Mouse (Mus musculus): ENCODE measurements at regions not wholly inside any gene's neighbourhood (a gene's known extent, or its start where the extent isn't known, plus 50 kb on each side); places are given as distances from the start of the nearest gene placed in this dataset.
A peak's percentile ranks its signal among the peaks of the same experiment; 100 is the strongest.

- no peak overlapping the region for H3K27ac ChIP-seq
- 20% methylated on average over 4 of the region's 4 CpGs for WGBS
- no peak for ATAC-seq (replicated peaks; ENCODE audit: low FRiP score)
- no peaks in the 10 kb centered on the region for H3K9me3 ChIP-seq (replicated peaks)
- no peak overlapping the region for H3K4me3 ChIP-seq (replicated peaks)
- no peaks in the 10 kb centered on the region for H3K4me1 ChIP-seq
- no peak overlapping the region for H3K9ac ChIP-seq
- H3K4me2 ChIP-seq: no peak overlapping the region
- no peaks in the 10 kb centered on the region for H3K36me3 ChIP-seq
- H3K27me3 ChIP-seq: no peaks in the 10 kb centered on the region
These were observed 391.2 kb upstream of the Tyrp1 start for GRCm38 (mm10) chr4:80442711-80443110.

- no peak overlapping the region for H3K27ac ChIP-seq
- no peaks in the 10 kb centered on the region for H3K4me1 ChIP-seq
- no peaks in the 10 kb centered on the region for H3K9me3 ChIP-seq (replicated peaks)
- WGBS: 84% methylated on average over 1 of the region's 1 CpGs
- no peak for ATAC-seq (replicated peaks; ENCODE audit: low FRiP score)
- H3K4me3 ChIP-seq (replicated peaks): no peak overlapping the region
- no peak overlapping the region for H3K9ac ChIP-seq
- no peak overlapping the region for H3K4me2 ChIP-seq
- no peaks in the 10 kb centered on the region for H3K27me3 ChIP-seq
- H3K36me3 ChIP-seq: no peaks in the 10 kb centered on the region
These were observed 370.3 kb upstream of the Tyrp1 start for GRCm38 (mm10) chr4:80463615-80464014.

- H3K9me3 ChIP-seq (replicated peaks): no peaks in the 10 kb centered on the region
- 75% methylated on average over 4 of the region's 4 CpGs for WGBS
- ATAC-seq (replicated peaks; ENCODE audit: low FRiP score): no peak
- no peaks in the 10 kb centered on the region for H3K27me3 ChIP-seq
- H3K9ac ChIP-seq: no peak overlapping the region
- H3K36me3 ChIP-seq: no peaks in the 10 kb centered on the region
- H3K4me1 ChIP-seq: no peaks in the 10 kb centered on the region
- no peak overlapping the region for H3K4me3 ChIP-seq (replicated peaks)
- H3K4me2 ChIP-seq: no peak overlapping the region
- no peak overlapping the region for H3K27ac ChIP-seq
These were observed 358.0 kb upstream of the Tyrp1 start for GRCm38 (mm10) chr4:80475736-80476478.

- no peaks in the 10 kb centered on the region for H3K36me3 ChIP-seq
- no peak overlapping the region for H3K4me3 ChIP-seq (replicated peaks)
- no peaks in the 10 kb centered on the region for H3K4me1 ChIP-seq
- no peak overlapping the region for H3K9ac ChIP-seq
- H3K4me2 ChIP-seq: no peak overlapping the region
- WGBS: 76% methylated on average over 2 of the region's 2 CpGs
- H3K27me3 ChIP-seq: no peaks in the 10 kb centered on the region
- H3K9me3 ChIP-seq (replicated peaks): no peaks in the 10 kb centered on the region
- no peak overlapping the region for H3K27ac ChIP-seq
- ATAC-seq (replicated peaks; ENCODE audit: low FRiP score): no peak
These were observed 318.8 kb upstream of the Tyrp1 start for GRCm38 (mm10) chr4:80515087-80515486.

- Histone ChIP-seq H3K4me3 (replicated peaks) (no peak overlapping the region), H3K27me3 (no peaks in the 10 kb centered on the region), H3K4me2 (peak overlapping the region; percentile 22), H3K36me3 (no peaks in the 10 kb centered on the region), H3K4me1 (no peaks in the 10 kb centered on the region), H3K27ac (no peak overlapping the region), H3K9ac (no peak overlapping the region), H3K9me3 (replicated peaks) (no peaks in the 10 kb centered on the region)
- ATAC-seq (replicated peaks; ENCODE audit: low FRiP score): peak; percentile 78
- WGBS: 23% methylated on average over 12 of the region's 12 CpGs
These were observed 316.2 kb upstream of the Tyrp1 start for GRCm38 (mm10) chr4:80517476-80518285.

- Histone ChIP-seq H3K4me2 (no peak overlapping the region), H3K4me1 (no peaks in the 10 kb centered on the region), H3K9ac (no peak overlapping the region)
These were observed 315.3 kb upstream of the Tyrp1 start for GRCm38 (mm10) chr4:80518589-80518988.

GRCm38 (mm10) chr4:80539854-80540253 lies 294.1 kb upstream of the Tyrp1 start:
- no peak overlapping the region for H3K9ac ChIP-seq
- H3K27ac ChIP-seq: no peak overlapping the region
- no peaks in the 10 kb centered on the region for H3K4me1 ChIP-seq
- no peaks in the 10 kb centered on the region for H3K9me3 ChIP-seq (replicated peaks)
- no peaks in the 10 kb centered on the region for H3K36me3 ChIP-seq
- no peak for ATAC-seq (replicated peaks; ENCODE audit: low FRiP score)
- whole genome bisulfite sequencing: 82% methylated on average over 4 of the region's 4 CpGs
- no peaks in the 10 kb centered on the region for H3K27me3 ChIP-seq
- no peak overlapping the region for H3K4me3 ChIP-seq (replicated peaks)
- no peak overlapping the region for H3K4me2 ChIP-seq

More at GRCm38 (mm10) chr4:80518589-80518988, 315.3 kb upstream of the Tyrp1 start:
- no peaks in the 10 kb centered on the region for H3K9me3 ChIP-seq (replicated peaks)
- no peaks in the 10 kb centered on the region for H3K27me3 ChIP-seq
- no peak for ATAC-seq (replicated peaks; ENCODE audit: low FRiP score)
- H3K4me3 ChIP-seq (replicated peaks): no peak overlapping the region
- no peaks in the 10 kb centered on the region for H3K36me3 ChIP-seq
- H3K27ac ChIP-seq: no peak overlapping the region

- Histone ChIP-seq H3K9me3 (replicated peaks) (no peaks in the 10 kb centered on the region), H3K27me3 (no peaks in the 10 kb centered on the region), H3K27ac (no peak overlapping the region), H3K4me2 (no peak overlapping the region), H3K9ac (no peak overlapping the region), H3K4me1 (no peaks in the 10 kb centered on the region), H3K36me3 (no peaks in the 10 kb centered on the region), H3K4me3 (replicated peaks) (no peak overlapping the region)
- ATAC-seq (replicated peaks; ENCODE audit: low FRiP score): no peak
- 55% methylated on average over 3 of the region's 3 CpGs for WGBS
These were observed 288.8 kb upstream of the Tyrp1 start for GRCm38 (mm10) chr4:80545086-80545485.

GRCm38 (mm10) chr4:80589438-80589837 lies 244.5 kb upstream of the Tyrp1 start:
- no peaks in the 10 kb centered on the region for H3K36me3 ChIP-seq
- no peak for ATAC-seq (replicated peaks; ENCODE audit: low FRiP score)
- H3K4me3 ChIP-seq (replicated peaks): no peak overlapping the region
- no peaks in the 10 kb centered on the region for H3K9me3 ChIP-seq (replicated peaks)
- H3K27me3 ChIP-seq: no peaks in the 10 kb centered on the region
- no peak overlapping the region for H3K4me2 ChIP-seq
- no peak overlapping the region for H3K9ac ChIP-seq
- WGBS: 79% methylated on average over 4 of the region's 4 CpGs
- H3K27ac ChIP-seq: no peak overlapping the region
- no peaks in the 10 kb centered on the region for H3K4me1 ChIP-seq

- H3K27ac ChIP-seq: no peak overlapping the region
- H3K4me1 ChIP-seq: no peaks in the 10 kb centered on the region
- 74% methylated on average over 4 of the region's 4 CpGs for whole genome bisulfite sequencing
- H3K4me2 ChIP-seq: no peak overlapping the region
- H3K27me3 ChIP-seq: no peaks in the 10 kb centered on the region
- H3K36me3 ChIP-seq: no peaks in the 10 kb centered on the region
- no peak overlapping the region for H3K4me3 ChIP-seq (replicated peaks)
- no peak overlapping the region for H3K9ac ChIP-seq
- H3K9me3 ChIP-seq (replicated peaks): no peaks in the 10 kb centered on the region
- no peak for ATAC-seq (replicated peaks; ENCODE audit: low FRiP score)
These were observed 205.7 kb upstream of the Tyrp1 start for GRCm38 (mm10) chr4:80628271-80628670.

- no peak overlapping the region for H3K4me3 ChIP-seq (replicated peaks)
- H3K27me3 ChIP-seq: no peaks in the 10 kb centered on the region
- WGBS: 94% methylated on average over 1 of the region's 1 CpGs
- no peaks in the 10 kb centered on the region for H3K9me3 ChIP-seq (replicated peaks)
- no peak overlapping the region for H3K27ac ChIP-seq
- H3K4me2 ChIP-seq: no peak overlapping the region
- no peak for ATAC-seq (replicated peaks; ENCODE audit: low FRiP score)
- no peaks in the 10 kb centered on the region for H3K4me1 ChIP-seq
- no peak overlapping the region for H3K9ac ChIP-seq
- H3K36me3 ChIP-seq: no peaks in the 10 kb centered on the region
These were observed 204.7 kb upstream of the Tyrp1 start for GRCm38 (mm10) chr4:80629251-80629650.

GRCm38 (mm10) chr4:80630260-80630659 lies 203.7 kb upstream of the Tyrp1 start:
- no peaks in the 10 kb centered on the region for H3K9me3 ChIP-seq (replicated peaks)
- no peaks in the 10 kb centered on the region for H3K36me3 ChIP-seq
- no peak overlapping the region for H3K4me3 ChIP-seq (replicated peaks)
- H3K27ac ChIP-seq: no peak overlapping the region
- H3K9ac ChIP-seq: no peak overlapping the region
- no peaks in the 10 kb centered on the region for H3K27me3 ChIP-seq
- no peak overlapping the region for H3K4me2 ChIP-seq
- ATAC-seq (replicated peaks; ENCODE audit: low FRiP score): no peak
- no peaks in the 10 kb centered on the region for H3K4me1 ChIP-seq

Measured in kidney, embryonic 15.5 days (tissue).